Mouse (Mus musculus): ENCODE measurements around the gene Kcnn4. TPM values are rescaled to one million over a fixed set of nuclear protein-coding genes. Genes with fewer than 3 reads are reported as not detected.
A peak's percentile ranks its signal among the peaks of the same experiment; 100 is the strongest.

Kcnn4 gene
- total RNA-seq, 2 experiments from 2014 or later: 0.42 to 1.2 TPM

DNA sequence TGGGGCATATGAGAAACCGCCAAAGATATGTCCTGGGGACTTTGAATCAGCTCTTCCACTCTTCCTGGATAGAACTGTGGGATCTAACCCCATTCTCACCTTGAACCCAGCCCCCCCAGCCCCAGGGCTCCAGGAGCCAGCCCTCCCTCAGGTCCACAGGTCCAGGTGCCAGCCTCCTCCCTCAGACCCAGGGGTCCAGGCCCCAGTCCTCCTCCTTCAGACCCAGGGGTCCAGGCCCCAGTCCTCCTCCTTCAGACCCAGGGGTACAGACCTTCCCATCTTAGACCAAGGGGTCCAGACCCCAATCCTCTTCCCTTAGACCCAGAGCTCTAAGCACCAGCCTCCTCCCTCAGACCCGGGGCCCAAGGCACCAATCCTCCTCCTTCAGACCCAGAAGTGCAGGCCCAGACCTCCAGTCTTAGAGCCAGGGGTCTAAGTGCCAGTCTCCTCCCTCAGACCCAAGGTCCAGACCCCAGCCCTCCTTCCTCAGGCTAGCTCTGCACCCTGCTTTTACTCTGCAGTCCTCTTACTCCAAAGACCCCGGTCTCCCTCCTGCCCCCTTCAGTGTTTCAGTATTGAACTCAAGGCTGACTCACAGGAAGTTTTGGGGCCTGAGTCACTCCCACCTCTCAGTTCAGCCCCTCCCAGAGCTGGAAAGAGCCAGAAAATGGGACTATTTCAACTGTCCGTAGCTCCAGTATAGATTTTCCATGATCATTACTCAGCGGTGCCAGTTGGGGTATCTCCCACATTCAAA is 4.6 kb upstream of the Kcnn4 start:
- intact Hi-C loops (cut with DNase I): loop anchor here (2.0 kb wide), 1 partner anchor 41 kb away; no protein-coding TSS in a partner anchor
- DNase-seq: no peak

DNA sequence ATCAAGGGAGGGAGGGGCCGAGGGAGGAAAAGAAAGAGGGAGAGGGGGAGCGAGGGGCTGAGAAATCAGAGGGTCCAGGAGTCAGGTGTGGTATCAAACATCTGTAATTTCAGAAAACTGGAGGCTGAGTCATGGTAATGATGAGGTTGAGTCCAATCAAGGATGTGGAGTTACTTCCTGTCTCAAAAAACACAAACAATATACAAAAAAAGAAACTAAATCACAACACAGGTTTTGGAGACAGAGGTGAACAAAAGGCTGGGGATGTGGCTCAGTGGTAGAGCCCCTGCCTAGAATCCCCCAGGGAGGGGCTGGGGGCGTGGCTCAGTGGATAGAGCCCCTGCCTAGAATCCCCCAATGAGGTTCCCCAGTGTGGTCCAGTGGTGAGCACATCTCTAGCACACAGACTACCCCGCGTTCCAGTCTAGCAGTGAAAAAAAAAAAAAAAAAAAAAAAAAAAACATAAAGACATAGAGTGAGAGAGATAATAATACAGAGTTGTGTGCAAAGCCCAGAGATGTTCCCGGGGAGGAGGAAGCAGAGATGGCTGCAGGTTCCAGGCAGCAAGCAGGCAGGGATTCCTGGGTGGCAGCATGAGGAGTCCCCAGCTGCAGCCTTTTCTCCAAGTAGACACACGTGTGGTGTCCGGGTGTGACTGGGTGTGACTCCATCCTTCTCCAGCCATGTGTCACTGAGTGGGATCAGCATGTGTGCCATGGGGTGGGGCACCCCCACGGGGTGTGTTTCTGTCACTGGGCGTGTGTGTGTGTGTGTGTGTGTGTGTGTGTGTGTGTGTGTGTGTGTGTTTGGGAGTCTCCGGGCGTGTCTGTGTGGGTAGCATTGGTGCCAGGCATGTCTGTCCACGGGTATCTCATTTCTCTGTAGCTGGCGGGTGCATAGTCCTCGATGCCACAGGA is 3.1 kb upstream of the Kcnn4 start:
- intact Hi-C loops (cut with DNase I): no loop called here
- no peak for DNase-seq

DNA sequence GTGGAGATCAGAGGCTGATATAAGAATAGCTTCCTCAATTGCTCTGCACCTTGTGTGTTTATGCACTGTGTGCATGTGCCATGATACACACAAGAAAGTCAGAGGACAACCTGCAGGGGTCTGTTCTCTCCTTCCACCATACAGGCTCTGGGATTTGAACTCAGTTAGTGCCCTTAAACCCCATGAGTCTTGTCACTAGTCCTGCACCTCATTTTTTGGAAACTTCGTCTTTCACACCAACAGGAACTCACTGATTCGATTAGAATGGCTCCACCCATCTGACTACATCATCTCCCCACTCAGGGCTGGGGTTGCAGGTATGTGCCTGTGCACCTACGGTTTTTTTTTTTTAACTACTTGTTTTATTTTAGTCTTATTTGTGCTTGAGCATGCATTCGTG is 1.8 kb upstream of the Kcnn4 start:
- intact Hi-C loops (cut with DNase I): no loop called here
- DNase-seq: no peak

DNA sequence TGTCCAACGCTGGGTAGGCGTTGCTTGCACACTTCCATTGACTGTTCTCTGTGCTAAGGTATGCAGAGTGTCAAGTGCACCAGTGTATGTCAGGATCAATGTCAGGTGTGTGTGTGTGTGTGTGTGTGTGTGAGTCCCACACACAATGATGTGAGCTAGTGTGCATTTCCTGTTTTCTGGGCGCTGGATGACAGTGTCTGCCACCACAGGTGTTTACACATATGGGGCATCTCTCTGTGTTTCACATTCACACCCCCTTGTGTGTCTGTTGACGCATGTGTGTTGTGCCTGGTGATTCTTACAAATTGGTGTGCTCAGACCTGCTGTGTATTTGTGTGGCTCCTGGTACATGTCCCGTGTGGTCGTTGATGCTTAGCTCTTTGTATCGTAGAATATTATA is 1.1 kb upstream of the Kcnn4 start:
- DNase-seq: no peak
- intact Hi-C loops (cut with DNase I): no loop called here

DNA sequence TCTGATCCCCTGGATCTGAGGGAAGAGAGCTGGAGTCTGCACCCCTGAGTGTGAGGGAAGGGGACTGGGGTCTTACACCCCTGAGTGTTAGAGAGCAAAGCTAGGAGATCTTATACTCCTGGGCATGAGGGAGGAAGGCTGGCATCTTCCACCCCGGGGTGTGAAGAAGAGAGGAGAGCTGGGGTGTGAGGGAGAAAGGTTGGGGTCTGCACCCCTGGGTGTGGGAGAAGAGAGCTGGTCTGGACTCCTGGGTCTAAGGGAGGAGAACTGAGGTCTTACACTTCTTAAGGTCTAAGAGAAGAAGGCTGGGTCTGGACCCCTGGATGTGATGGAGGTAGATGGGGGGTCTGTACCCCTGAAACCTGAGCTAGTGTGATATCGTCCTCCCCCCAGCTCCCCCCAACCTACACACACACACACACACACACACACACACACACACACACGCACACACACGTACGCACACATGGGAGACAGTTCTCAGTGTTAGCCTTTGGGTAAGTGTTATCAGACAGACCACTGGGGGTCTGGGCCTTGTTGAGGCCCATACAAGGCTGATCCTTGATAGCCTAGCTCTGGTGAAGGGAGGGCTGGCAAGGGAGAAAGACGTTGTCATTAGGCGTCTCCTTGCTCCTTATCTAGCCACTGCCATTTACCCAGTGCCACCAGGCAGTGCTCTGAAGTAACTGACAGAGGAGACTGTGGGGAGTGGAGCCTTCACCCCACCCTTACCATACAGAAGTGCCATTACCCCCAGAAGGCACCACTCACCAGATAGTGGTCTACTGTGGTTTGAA is 1.1 kb downstream of the Kcnn4 start:
- DNase-seq: no peak
- intact Hi-C loops (cut with DNase I): no loop called here

DNA sequence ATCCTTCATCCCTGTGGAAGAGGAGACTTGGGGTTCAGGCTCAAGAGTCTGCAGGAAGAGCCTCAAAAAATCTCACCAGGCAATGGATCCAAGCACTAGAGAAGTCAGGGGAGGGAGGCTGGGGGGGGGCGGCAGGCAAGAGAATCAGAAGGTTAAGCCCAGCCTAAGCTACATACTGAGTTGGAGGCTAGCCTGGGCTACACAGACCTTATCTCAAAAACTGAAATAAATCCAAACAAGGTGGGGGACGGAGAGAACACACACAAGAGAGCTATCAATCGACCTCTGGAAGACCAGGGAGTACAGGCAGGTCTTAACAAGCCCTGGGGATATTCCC is 1.7 kb downstream of the Kcnn4 start:
- intact Hi-C loops (cut with DNase I): no loop called here
- no peak for DNase-seq

DNA sequence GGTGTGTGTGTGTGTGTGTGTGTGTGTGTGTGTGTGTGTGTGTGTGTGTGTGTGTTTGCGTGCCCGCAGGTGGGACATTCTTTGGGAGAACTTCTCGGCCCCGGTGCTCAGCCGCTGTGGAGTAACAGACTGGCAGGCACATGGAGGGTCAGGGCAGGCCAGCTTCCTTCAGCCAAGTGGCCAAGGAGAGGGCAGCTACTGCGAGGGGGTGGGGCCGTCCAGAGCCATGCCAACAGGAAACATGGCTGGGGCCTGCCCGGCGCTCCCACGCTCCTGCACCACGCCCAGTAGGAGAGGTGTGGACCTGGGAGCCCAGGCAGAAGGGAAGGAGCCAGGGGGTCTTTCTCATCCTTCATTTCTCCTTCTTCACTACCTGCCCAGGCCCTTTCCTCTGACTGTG is 2.2 kb downstream of the Kcnn4 start:
- intact Hi-C loops (cut with DNase I): no loop called here
- no peak for DNase-seq

DNA sequence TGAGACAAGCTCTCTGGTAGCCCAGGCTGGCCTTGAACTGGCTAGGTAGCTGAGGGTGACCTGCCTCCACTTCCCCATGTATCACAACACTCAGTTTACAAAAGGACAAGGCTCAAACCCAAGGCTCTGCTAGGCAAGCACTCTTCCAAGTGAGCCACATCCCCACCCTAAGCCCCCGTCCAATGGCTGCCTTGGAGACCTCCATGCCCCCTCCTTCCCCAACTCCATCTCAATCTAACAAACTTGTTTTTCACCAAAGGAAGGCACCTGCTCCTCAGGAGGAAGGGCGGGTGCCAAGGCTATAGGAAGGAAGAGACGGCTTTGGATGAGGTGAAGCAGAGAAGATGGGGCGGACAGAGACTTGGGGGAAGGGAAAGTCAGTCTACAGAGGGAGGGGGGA is 2.7 kb downstream of the Kcnn4 start:
- DNase-seq: no peak
- intact Hi-C loops (cut with DNase I): no loop called here

DNA sequence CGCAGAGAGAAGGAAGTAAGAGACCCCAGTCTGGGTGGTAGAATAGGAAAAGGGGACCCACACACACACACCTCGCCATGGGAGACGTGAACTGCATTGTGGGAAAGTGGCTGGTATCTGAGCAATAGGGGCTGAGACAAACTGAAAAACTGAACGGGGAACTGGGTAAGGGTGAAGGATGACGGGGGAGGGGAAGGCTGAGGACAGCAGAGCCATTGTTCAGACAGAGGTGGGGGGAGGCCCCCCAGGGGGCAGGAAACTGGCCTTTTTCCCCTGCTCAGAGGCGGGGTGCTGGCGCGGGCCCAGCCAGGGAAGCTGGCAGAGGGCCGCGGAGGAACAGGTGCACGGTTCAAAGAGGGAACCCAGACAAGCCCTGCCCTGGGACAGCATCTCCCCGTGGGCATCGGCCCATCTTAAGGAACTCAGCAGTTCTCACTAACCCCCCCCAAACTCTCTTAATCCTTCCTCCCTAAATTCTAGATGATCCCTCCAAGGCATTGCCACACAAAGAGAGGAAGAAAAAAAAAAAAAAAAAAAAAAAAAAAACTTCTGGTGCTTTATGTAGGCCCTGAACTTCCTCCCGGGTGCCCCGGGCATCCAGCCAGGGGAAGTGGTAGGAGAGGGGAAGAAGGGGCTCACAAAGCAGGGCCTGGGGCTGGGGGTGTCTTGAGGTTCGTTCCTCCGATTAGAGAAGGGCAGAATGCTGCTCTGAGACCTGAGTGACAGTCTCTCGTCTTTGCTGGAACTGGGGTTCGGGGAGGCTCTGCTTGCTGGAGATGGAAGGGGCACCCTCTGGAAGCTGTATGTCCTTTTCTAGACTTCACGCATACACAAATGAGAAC is 3.7 kb downstream of the Kcnn4 start:
- peak in 1 of 2 experiments; percentile 37 for DNase-seq
- intact Hi-C loops (cut with DNase I): no loop called here

DNA sequence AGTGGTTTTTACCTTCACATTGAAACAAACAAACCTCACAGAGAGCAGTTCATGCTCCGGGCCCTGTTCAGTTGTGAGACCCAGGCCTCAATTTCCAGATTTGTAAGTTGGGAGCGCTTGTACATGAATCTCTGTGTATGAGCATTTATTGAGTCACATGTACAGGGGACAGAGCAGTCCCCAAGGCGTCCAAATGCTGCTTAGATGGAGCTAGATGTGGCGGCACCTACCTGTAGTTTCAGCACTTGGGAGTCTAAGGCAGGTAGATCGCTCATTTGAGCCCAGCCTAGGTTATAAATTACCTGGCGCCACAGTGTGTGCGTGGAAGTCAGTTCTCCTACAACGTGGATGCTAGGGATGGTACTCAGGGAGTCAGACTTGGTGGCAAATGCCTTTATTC is 6.4 kb downstream of the Kcnn4 start:
- no peak for DNase-seq

DNA sequence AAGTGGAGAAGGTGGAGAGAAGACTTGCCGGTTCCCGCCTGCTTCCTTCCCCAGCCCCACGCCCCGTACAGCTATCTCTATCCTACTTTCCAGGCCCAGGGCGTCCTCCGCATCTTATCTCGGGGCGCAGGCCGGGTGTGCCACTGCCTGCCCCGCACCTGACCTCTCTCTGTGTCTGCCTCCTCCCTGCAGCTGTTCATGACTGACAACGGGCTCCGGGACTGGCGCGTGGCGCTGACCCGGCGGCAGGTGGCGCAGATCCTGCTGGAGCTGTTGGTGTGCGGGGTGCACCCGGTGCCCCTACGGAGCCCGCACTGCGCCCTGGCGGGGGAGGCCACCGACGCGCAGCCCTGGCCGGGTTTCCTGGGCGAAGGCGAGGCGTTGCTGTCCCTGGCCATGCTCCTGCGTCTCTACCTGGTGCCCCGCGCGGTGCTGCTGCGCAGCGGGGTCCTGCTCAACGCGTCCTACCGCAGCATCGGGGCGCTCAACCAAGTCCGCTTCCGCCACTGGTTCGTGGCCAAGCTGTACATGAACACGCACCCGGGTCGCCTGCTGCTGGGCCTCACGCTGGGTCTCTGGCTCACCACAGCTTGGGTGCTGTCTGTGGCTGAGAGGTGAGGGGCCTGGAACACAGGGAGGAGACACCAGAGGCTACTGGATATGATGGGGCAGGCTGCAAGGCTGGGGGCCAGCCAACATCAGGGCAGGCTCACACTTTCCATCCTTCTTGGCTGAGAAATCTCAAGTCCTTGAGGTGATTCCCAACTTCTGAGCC is 7.2 kb downstream of the Kcnn4 start:
- intact Hi-C loops (cut with DNase I): no loop called here
- DNase-seq: peak in 1 of 2 experiments; percentile 27

More for the DNA sequence above, 6.4 kb downstream of the Kcnn4 start:
- intact Hi-C loops (cut with DNase I): no loop called here

DNA sequence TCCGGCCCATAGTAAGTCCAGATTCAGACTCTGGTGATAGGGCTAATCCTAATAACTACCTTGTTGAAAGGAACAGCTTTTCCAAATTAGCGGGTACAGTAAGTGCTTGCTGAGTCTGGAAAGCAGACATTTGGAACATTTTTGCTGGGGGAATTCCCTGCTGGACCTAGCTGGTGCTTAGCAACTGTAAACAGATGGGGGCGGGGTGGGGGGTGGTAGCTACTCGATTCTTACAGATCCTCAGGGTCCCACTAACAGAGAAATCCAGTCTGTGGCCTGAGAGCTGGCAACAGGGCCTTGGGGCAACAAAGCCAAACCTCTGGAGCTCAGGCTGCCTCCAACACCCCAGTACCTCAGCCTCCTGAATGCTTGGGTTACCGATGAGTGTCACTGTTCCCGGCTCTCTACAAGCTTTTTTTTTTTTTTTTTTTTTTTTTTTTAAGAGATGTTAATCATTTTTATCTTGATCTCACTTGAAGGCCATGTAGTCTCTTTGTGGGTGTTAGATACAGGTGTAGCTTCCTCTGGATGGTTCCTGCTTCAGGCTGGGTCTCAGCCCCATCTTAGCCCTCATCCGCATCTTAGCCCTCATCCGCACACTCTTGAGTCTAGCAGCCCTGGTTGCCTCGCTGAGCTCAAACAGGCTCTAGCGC is 8.1 kb downstream of the Kcnn4 start:
- no peak for DNase-seq
- intact Hi-C loops (cut with DNase I): no loop called here

DNA sequence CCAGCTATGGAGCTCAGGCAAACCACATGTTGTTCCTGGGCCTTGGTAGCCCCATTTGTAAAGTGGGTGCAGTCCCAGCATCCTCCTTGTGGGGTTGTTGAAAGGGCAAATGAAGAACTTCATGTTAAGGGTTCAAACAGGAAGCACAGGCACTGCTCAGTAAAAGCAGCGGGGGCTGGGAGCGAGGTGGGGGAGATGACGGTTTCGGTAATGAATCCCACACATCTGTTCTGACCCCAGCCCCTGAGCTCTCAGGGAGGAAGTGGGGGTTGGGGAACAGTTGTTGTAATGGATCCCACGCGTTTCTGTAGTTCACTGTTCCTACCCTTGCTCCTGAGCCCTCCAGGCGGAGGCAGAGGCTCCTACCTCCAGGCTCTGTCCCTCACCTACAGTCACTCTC is 9.9 kb downstream of the Kcnn4 start:
- no peak for DNase-seq
- intact Hi-C loops (cut with DNase I): no loop called here

DNA sequence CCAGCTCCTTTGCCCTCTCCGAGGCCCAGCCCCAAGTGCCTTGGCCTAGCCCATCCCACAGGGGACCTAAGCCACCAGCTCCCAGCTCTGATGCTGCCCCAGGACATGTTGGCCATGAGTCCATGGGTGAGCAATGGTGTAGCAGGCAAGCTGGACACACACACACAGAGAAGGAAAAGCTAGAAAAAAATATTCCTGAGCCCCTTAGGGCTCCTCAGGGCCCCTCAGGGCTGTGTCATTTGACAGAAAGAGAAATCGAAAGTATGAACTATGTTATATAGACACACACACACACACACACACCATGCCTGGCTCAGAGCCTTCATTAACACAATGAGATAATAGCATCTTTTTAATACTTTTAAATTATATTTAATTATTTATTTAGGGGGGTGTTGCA is 10.3 kb downstream of the Kcnn4 start:
- intact Hi-C loops (cut with DNase I): no loop called here
- DNase-seq: no peak

DNA sequence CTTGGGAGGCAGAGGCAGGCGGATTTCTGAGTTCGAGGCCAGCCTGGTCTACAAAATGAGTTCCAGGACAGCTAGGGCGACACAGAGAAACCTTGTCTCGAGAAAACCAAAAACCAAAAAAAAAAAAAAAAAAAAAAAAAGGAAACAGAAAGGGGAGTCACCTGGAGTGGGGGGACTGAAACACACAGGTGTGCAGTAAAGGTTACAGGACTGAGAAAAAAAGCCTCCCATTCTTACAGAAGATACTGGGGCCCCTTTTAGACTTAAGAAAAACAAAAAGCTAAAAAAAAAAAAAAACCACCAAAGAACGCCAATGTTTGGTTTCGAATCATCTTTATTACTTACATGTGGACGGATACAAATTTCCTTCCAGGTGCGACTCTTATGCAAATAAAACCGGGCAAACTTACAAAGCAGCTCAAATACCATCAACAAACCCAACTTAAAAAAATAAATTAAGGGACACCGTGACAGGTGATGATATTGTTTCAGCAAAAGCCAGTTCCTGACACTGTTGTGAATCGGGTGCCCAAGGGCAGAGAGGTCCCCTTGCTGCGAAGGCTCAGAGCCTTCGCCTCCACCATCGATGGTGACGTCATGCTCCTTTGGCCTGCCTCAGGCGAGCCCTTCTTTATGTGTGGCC is 12.8 kb downstream of the Kcnn4 start:
- intact Hi-C loops (cut with DNase I): no loop called here
- no peak for DNase-seq

DNA sequence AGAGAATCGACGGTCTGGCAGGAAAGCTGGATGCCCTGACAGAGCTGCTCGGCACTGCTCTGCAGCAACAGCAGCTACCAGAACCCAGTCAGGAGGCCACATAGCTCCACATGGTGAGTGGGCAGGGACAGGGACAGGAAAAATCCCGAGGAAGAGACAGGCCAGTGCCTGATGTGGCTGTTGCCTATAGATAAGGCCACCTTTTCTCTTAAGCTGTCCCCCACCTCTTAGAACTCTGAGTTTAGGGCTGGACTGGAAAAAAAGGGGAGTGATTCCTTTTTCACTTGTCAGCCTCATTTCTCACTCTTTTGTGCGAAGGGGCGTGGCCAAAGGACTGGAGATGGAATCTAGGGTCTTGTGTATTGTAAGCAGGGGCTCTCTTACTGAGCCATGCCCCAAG is 14.0 kb downstream of the Kcnn4 start:
- DNase-seq: no peak
- intact Hi-C loops (cut with DNase I): no loop called here

DNA sequence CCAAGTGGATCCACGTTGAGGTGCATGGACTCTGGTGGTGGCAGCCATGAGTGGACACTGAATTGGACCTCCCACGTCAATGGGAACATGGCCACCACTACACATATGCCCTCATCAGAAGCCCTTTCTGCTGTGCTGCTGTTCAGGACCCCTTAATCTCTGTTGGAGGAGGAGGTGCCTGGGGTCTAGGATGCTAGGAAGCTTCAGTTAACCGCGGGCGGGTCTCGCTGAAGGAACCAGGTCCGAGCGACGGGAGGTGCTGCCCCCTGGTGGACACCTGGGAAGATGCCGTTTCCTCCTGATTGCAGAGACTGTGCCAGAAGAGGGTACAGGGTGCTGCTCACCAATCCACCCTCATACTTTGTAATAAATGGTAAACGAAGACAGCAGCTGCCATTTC is 14.8 kb downstream of the Kcnn4 start:
- DNase-seq: peak; percentile 50 to 51
- intact Hi-C loops (cut with DNase I): no loop called here

DNA sequence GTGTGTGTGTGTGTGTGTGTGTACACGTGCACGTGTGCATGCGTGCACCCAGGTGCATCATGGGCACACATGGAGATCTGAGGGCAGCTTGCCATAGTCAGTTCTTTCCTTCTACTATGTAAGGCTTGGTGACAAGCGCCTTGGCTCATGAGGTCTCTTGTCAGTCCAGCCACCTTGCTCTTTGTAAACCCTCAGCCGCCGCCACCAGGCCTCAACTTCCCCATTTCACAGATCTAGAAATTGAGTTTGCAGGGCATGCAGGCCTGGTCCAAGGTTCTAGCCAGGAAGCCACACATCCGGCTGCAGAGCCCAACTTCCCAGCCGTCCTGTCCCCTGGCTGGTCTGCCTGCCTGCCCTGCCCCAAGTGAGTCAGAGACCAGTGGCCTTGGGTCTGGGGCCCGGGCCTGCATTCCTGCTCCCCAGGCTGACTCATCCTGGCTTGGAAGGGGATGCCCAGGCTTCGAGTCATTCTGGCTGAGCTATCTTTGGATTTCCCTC is 17.0 kb downstream of the Kcnn4 start:
- peak in 1 of 2 experiments; percentile 56 for DNase-seq
- intact Hi-C loops (cut with DNase I): no loop called here
